Mouse (Mus musculus) limb, embryonic 13.5 days (tissue): ENCODE data around the gene Dscaml1. TPM values are rescaled to one million over a fixed set of nuclear protein-coding genes. Genes with fewer than 3 reads are reported as not detected.

Experiments used
- ATAC-seq: fragments of 200-750 bp; cut with Nextera tagmentation; 2 replicates; pipeline ENCODE4 v1.8.0; 2017; ENCODE audit warnings: low read depth, moderate number of reproducible peaks, moderate TSS enrichment; ENCODE audit not compliant: low FRiP score
- H3K27ac ChIP-seq: fragments of 300-500 bp; sonication (generic); 2 replicates; pipeline ENCODE4 v1.5.1; 2015; ENCODE audit warnings: inconsistent platforms, mild to moderate bottlenecking, moderate library complexity
- H3K27me3 ChIP-seq: fragments of 300-500 bp; sonication (generic); 2 replicates; pipeline ENCODE4 v1.6.1; 2015; ENCODE audit warnings: mild to moderate bottlenecking, inconsistent platforms
- H3K36me3 ChIP-seq: fragments of 300-500 bp; sonication (generic); 2 replicates; pipeline ENCODE4 v1.6.1; 2015; ENCODE audit warnings: inconsistent platforms, mild to moderate bottlenecking, moderate library complexity
- H3K4me1 ChIP-seq: fragments of 300-500 bp; sonication (generic); 2 replicates; pipeline ENCODE4 v1.6.1; 2015; ENCODE audit warnings: inconsistent platforms
- H3K4me2 ChIP-seq: fragments of 300-500 bp; sonication (generic); replicated peaks from 2 replicates; pipeline ENCODE4 v1.6.1; 2015; ENCODE audit warnings: inconsistent platforms, mild to moderate bottlenecking, moderate library complexity
- H3K4me3 ChIP-seq: fragments of 300-500 bp; sonication (generic); 2 replicates; pipeline ENCODE4 v1.5.1; 2015; ENCODE audit warnings: moderate library complexity, mild to moderate bottlenecking, inconsistent platforms
- H3K9ac ChIP-seq: fragments of 300-500 bp; sonication (generic); 2 replicates; pipeline ENCODE4 v1.6.1; 2015; ENCODE audit warnings: mild to moderate bottlenecking, inconsistent platforms
- H3K9me3 ChIP-seq: fragments of 300-500 bp; sonication (generic); 2 replicates; pipeline ENCODE4 v1.6.1; 2016; ENCODE audit warnings: inconsistent platforms
- whole genome bisulfite sequencing: fragments of 180-500 bp; shearing (Covaris S2); methylation state at CpG from one replicate; pipeline ENCODE4 v1.1.7; 2015; 5-methylcytosine and 5-hydroxymethylcytosine counted together
- polyA plus RNA-seq: library from polyadenylated mRNA; unstranded; fragments of >200 nt; fragmentation: Nextera tagmentation; extraction: Ambion mirVana; gene quantifications from 2 replicates; pipeline ENCODE4 v1.2.1, GENCODE M21; 2015

Gene Dscaml1
- polyA plus RNA-seq, 1 experiment from 2014 or later: 0.83 TPM

DNA sequence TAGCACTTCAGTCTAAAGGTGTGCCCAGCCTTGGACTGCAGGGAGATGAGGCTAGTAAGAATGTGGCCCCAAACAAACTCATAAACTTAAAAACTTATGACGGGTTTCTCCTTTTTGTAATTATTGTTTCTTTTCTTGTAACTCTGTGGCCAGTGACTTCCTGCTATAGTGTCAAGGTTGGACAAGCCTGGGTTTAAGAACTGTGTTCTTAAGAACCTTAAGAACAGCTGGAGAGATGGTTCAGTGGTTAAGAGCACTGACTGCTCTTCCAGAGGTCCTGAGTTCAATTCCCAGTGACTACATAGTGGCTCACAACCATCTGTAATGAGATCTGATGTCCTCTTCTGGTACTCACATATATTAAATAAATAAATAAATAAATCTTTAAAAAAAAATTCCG is 106.8 kb downstream of the Dscaml1 start:
- H3K9ac ChIP-seq: no peak overlapping the region
- no peaks in the 10 kb centered on the region for H3K36me3 ChIP-seq
- ATAC-seq: no peak
- no peaks in the 10 kb centered on the region for H3K9me3 ChIP-seq
- 0 out of 2 replicates have a peak, but pooled peaks cover 3% of the 10 kb centered on the region for H3K27me3 ChIP-seq
- 88% methylated on average over 2 of the region's 2 CpGs for WGBS
- H3K4me1 ChIP-seq: peaks cover 9% of the 10 kb centered on the region
- no peak overlapping the region for H3K4me2 ChIP-seq
- no peak overlapping the region for H3K27ac ChIP-seq
- no peak overlapping the region for H3K4me3 ChIP-seq

GRCm38 (mm10) chr9:45534472-45534988 is 108.1 kb downstream of the Dscaml1 start:
- H3K9ac ChIP-seq: no peak overlapping the region
- no peaks in the 10 kb centered on the region for H3K9me3 ChIP-seq
- H3K27me3 ChIP-seq: 0 out of 2 replicates have a peak, but pooled peaks cover 3% of the 10 kb centered on the region
- H3K36me3 ChIP-seq: no peaks in the 10 kb centered on the region
- no peak for ATAC-seq
- 73% methylated on average over 8 of the region's 8 CpGs for WGBS
- H3K27ac ChIP-seq: no peak overlapping the region
- no peak overlapping the region for H3K4me3 ChIP-seq
- H3K4me2 ChIP-seq: no peak overlapping the region
- peaks cover 9% of the 10 kb centered on the region for H3K4me1 ChIP-seq

- H3K4me1 ChIP-seq: 0 out of 2 replicates have a peak, but pooled peaks cover 10% of the 10 kb centered on the region
- no peaks in the 10 kb centered on the region for H3K27me3 ChIP-seq
- no peaks in the 10 kb centered on the region for H3K36me3 ChIP-seq
- no peak for ATAC-seq
- no peaks in the 10 kb centered on the region for H3K9me3 ChIP-seq
- H3K27ac ChIP-seq: no peak overlapping the region
- H3K9ac ChIP-seq: no peak overlapping the region
- WGBS: 65% methylated on average over 7 of the region's 7 CpGs
- no peak overlapping the region for H3K4me2 ChIP-seq
- no peak overlapping the region for H3K4me3 ChIP-seq
Measured at GRCm38 (mm10) chr9:45537649-45538048, 111.2 kb downstream of the Dscaml1 start.

DNA sequence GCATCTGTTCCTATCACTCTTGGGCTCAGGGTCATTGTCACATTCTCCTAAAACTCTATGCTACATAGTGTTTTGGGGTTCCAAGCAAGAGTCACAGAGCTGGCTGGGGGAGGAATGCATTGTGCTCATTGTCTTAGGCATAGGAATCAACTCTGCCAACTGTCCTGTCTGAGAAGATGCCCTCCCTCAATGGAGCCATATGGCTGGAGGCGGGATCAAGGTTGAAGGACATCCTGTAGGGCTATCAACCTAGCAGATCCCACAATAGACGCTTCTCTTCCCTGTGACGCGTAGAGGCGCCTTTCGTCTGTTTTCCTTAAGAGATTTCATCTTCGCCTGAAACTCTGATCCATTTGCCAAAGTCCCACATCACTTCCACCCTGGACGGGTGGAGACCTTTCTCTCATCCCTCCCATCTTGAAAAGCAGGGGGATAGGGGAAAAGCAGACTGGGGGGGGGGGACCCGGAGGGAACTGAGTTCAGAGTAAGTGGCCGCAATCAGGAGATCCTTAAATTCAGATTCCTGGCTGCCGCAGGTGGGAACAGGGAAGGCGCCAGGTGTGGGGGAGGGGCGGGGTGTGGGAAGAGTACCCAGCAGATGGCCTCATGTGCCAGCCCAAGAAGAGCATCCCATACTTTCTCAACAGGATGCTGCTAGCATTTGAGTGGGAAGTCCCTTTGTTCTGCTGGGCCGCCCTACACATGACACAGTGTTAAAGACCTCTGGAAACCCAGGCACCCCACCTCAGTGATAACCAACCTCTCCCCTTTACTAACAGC is 113.0 kb downstream of the Dscaml1 start:
- H3K4me3 ChIP-seq: no peak overlapping the region
- 0 out of 2 replicates have a peak, but pooled peaks cover 10% of the 10 kb centered on the region for H3K4me1 ChIP-seq
- no peak overlapping the region for H3K4me2 ChIP-seq
- H3K27me3 ChIP-seq: no peaks in the 10 kb centered on the region
- H3K36me3 ChIP-seq: no peaks in the 10 kb centered on the region
- no peak overlapping the region for H3K27ac ChIP-seq
- no peak for ATAC-seq
- WGBS: 83% methylated on average over 14 of the region's 14 CpGs
- H3K9me3 ChIP-seq: no peaks in the 10 kb centered on the region
- no peak overlapping the region for H3K9ac ChIP-seq

DNA sequence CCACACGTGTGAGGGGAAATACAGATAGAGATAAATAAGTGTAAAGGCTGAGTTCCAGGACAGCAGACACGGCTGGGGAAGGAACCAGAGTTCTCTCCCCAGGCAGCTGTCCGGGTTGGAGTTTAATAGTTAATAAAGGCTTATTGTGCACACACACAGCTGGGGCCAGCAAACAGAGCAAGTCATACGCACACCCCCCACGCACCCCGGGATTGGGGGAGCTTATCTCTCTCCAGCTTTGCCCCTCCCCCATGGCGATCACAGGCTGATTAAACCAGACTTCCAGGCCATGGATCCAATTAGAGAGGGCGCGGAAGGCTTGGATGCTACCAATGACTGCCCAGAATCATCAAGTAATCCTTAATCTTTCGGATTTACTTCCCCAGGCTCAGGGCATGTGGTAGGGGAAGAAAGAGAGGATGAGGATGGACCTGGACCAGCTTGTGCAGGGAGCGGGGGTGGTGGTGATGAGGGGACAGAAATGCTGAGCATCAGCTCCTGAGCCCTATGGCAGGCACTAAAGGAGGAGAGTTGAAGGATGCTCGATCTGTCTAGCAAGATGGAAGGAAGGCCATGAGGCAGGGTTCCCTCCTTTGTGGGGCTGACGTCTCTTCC is 119.7 kb downstream of the Dscaml1 start:
- peaks cover 28% of the 10 kb centered on the region for H3K4me1 ChIP-seq
- no peak for ATAC-seq
- no peaks in the 10 kb centered on the region for H3K9me3 ChIP-seq
- H3K27me3 ChIP-seq: 0 out of 2 replicates have a peak, but pooled peaks cover 3% of the 10 kb centered on the region
- no peak overlapping the region for H3K4me3 ChIP-seq
- no peaks in the 10 kb centered on the region for H3K36me3 ChIP-seq
- 43% methylated on average over 13 of the region's 13 CpGs for WGBS
- no peak overlapping the region for H3K4me2 ChIP-seq
- no peak overlapping the region for H3K27ac ChIP-seq
- no peak overlapping the region for H3K9ac ChIP-seq

GRCm38 (mm10) chr9:45546902-45547578 is 120.6 kb downstream of the Dscaml1 start:
- H3K4me1 ChIP-seq: peaks cover 20% of the 10 kb centered on the region
- no peak overlapping the region for H3K4me2 ChIP-seq
- no peak overlapping the region for H3K4me3 ChIP-seq
- no peak overlapping the region for H3K27ac ChIP-seq
- no peak overlapping the region for H3K9ac ChIP-seq
- no peaks in the 10 kb centered on the region for H3K9me3 ChIP-seq
- no peak for ATAC-seq
- 0 out of 2 replicates have a peak, but pooled peaks cover 3% of the 10 kb centered on the region for H3K27me3 ChIP-seq
- 76% methylated on average over 7 of the region's 7 CpGs for WGBS
- no peaks in the 10 kb centered on the region for H3K36me3 ChIP-seq

- Histone ChIP-seq H3K4me2 (no peak overlapping the region), H3K9ac (no peak overlapping the region), H3K27me3 (0 out of 2 replicates have a peak, but pooled peaks cover 3% of the 10 kb centered on the region), H3K4me3 (no peak overlapping the region), H3K9me3 (no peaks in the 10 kb centered on the region), H3K4me1 (peaks cover 25% of the 10 kb centered on the region), H3K36me3 (no peaks in the 10 kb centered on the region), H3K27ac (no peak overlapping the region)
- WGBS: 53% methylated on average over 5 of the region's 5 CpGs
- no peak for ATAC-seq
Measured at GRCm38 (mm10) chr9:45549796-45550195, 123.4 kb downstream of the Dscaml1 start.

GRCm38 (mm10) chr9:45550210-45550609 is 123.8 kb downstream of the Dscaml1 start:
- peaks cover 29% of the 10 kb centered on the region for H3K4me1 ChIP-seq
- no peak overlapping the region for H3K9ac ChIP-seq
- no peak overlapping the region for H3K27ac ChIP-seq
- 0 out of 2 replicates have a peak, but pooled peaks cover 3% of the 10 kb centered on the region for H3K27me3 ChIP-seq
- H3K9me3 ChIP-seq: no peaks in the 10 kb centered on the region
- no peak overlapping the region for H3K4me2 ChIP-seq
- H3K36me3 ChIP-seq: no peaks in the 10 kb centered on the region
- no peak overlapping the region for H3K4me3 ChIP-seq
- WGBS: 46% methylated on average over 6 of the region's 6 CpGs
- no peak for ATAC-seq

DNA sequence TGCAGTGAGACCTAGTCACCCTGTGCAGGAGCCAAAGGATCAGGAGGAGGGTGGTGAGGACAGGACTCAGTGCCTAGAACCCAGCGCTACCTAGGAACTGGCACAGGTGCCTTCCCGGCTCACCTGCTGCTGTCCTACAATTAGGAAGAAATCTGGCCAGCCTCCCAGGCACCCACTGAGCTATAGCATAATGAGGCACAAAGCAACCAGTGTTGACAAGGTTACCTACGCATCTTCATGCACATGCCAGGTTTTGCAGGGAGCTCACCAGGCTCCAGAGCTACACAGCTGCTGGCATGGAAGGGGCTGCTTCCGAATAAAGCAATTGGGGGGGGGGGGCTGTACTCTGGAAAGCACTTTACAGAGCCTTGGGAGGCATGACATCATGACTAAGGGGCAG is 124.2 kb downstream of the Dscaml1 start:
- ATAC-seq: no peak
- no peaks in the 10 kb centered on the region for H3K9me3 ChIP-seq
- no peaks in the 10 kb centered on the region for H3K36me3 ChIP-seq
- 0 out of 2 replicates have a peak, but pooled peaks cover 3% of the 10 kb centered on the region for H3K27me3 ChIP-seq
- no peak overlapping the region for H3K4me3 ChIP-seq
- no peak overlapping the region for H3K9ac ChIP-seq
- peaks cover 31% of the 10 kb centered on the region for H3K4me1 ChIP-seq
- no peak overlapping the region for H3K4me2 ChIP-seq
- WGBS: 60% methylated on average over 4 of the region's 4 CpGs
- no peak overlapping the region for H3K27ac ChIP-seq

DNA sequence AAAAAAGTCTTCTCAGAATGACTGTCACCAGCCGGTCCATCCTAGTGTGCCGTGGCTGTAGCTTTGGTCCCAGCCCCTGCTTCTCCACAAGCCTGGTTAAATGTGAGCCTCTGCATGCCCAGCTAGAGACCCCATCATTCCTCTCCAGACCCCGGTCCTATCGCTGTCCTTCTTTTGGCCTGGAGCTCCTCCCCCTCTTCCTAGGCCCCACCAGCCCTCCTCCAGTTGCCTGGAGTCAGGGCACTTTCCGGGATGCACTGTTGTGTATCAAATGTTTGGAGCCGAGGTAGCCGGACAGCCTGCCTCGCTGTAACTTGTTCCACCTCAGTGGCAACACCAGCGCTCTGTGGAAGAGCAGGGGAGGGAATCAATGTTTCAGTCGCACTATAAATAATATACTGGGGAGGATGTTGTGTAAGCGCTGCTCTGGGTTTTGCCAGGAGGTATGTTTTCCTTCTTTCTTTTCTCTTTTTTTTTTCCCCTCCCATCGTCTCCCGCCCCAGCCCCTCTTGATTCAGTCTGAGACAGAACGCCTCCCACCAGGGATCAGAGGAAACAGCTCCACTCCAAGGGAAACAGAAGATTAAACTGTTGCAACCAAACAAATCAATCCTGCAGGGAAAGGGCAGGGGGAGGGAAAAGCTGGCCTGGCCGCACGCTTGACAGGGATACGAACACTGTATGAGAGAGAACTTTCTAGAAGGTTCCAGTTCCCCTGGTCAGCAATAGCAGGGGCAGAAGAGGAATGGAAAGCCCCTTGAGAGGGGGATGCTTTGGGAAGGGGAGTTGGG is 128.8 kb downstream of the Dscaml1 start:
- Histone ChIP-seq H3K9me3 (no peaks in the 10 kb centered on the region), H3K4me1 (peaks cover 18% of the 10 kb centered on the region), H3K27me3 (no peaks in the 10 kb centered on the region), H3K9ac (peak overlapping the region; percentile 43), H3K4me3 (no peak overlapping the region), H3K4me2 (peak overlapping the region; percentile 37), H3K27ac (peak overlapping the region; percentile 6; the same call in 1 of the 2 replicates), H3K36me3 (no peaks in the 10 kb centered on the region)
- no peak for ATAC-seq
- 26% methylated on average over 17 of the region's 17 CpGs for WGBS

- Histone ChIP-seq H3K4me1 (peaks cover 18% of the 10 kb centered on the region), H3K4me2 (no peak overlapping the region), H3K4me3 (no peak overlapping the region), H3K27ac (no peak overlapping the region), H3K27me3 (no peaks in the 10 kb centered on the region), H3K9ac (no peak overlapping the region), H3K36me3 (no peaks in the 10 kb centered on the region), H3K9me3 (no peaks in the 10 kb centered on the region)
- WGBS: 88% methylated on average over 3 of the region's 3 CpGs
- no peak for ATAC-seq
Measured at GRCm38 (mm10) chr9:45556882-45557281, 130.5 kb downstream of the Dscaml1 start.
